Mouse (Mus musculus): ENCODE data around the gene Nfib. TPM values are rescaled to one million over a fixed set of nuclear protein-coding genes. Genes with fewer than 3 reads are reported as not detected.

The Nfib gene
- polyA plus RNA-seq, 1 experiment = 48.1 TPM

DNA sequence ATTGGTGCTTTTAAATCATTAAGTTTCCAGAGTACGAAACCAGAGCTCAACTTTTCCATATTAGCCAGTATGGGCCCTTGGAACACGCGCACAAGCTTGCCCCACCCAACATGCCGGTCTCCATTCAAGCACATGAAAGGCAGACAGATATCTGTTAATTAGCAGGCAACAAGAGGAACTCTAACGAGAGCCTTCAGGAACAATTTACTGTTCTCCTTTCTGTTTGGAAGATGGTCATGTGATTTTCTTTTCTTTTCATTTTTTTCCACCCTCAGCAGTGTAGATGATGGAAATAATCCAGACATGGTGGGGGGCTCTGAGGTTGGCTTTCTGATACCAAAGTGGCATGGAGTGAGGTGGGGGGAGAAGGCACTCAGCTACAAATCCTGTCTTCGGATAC is 361.3 kb downstream of the Nfib start:
- peaks cover 13% of the 10 kb centered on the region for H3K4me1 ChIP-seq (ENCODE audit: control insufficient read depth, insufficient read depth, low read length)
- DNase-seq = no peak
- TF ChIP-seq CTCF (IDR thresholded peaks at IDR 0.05; ENCODE audit: insufficient read depth, low read length) (no peak), POLR2A (IDR thresholded peaks at IDR 0.05; ENCODE audit: borderline replicate concordance, extremely low read depth, low read depth, low read length) (no peak)
- H3K4me3 ChIP-seq (replicated peaks; ENCODE audit: extremely low read depth, low read depth, low read length) = no peak overlapping the region
- WGBS = 50% methylated on average over 6 of the region's 6 CpGs

DNA sequence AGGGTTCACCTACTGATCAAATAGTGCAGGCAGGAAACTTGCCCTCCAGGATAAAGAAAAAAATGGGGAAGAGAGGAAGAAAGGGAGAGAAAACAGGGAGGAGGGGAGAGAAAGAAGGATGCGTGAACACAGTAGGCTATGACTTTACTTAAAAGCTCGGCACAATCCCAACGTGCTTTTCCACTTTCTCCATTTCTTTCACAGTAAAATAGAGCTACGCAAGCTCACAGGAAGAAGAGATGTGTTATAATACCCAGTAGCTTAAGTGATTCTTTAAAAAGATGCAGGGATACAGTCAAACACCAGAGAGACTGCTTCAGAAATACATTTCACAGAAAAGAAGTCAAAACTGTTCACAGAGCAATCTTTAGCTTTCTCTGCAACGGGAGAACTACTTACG is 366.6 kb downstream of the Nfib start:
- WGBS = 71% methylated on average over 6 of the region's 6 CpGs
- Histone ChIP-seq H3K4me1 (ENCODE audit: control insufficient read depth, insufficient read depth, low read length) (no peaks in the 10 kb centered on the region; the same call in 1 of the 2 replicates), H3K4me3 (replicated peaks; ENCODE audit: extremely low read depth, low read depth, low read length) (no peak overlapping the region)
- TF ChIP-seq CTCF (IDR thresholded peaks at IDR 0.05; ENCODE audit: insufficient read depth, low read length) (no peak), POLR2A (IDR thresholded peaks at IDR 0.05; ENCODE audit: borderline replicate concordance, extremely low read depth, low read depth, low read length) (no peak)
- no peak for DNase-seq

DNA sequence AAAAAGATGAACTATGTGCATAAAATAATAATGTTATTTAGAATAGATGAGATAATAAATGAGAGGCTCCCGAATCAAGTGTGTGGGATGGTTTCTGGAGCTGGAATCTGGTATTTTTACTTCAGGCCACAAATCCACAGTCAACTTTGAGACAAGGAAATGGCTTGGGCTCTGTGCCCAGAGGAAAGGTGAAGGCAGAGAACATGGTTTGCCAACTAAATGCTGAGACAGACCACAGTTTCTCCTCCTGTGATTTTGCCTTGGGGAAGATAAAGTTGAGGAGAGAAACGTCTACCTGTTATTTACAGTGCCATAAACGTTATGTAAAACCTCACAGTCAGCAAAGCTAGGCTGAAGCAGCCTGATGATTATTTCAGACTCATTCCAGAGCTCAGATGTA is 367.1 kb downstream of the Nfib start:
- Histone ChIP-seq H3K4me3 (replicated peaks; ENCODE audit: extremely low read depth, low read depth, low read length) (no peak overlapping the region), H3K4me1 (ENCODE audit: control insufficient read depth, insufficient read depth, low read length) (peaks cover under 1% of the 10 kb centered on the region)
- DNase-seq = no peak
- no peak for TF ChIP-seq CTCF (IDR thresholded peaks at IDR 0.05; ENCODE audit: insufficient read depth, low read length)
- whole genome bisulfite sequencing = 17% methylated on average over 3 of the region's 3 CpGs

DNA sequence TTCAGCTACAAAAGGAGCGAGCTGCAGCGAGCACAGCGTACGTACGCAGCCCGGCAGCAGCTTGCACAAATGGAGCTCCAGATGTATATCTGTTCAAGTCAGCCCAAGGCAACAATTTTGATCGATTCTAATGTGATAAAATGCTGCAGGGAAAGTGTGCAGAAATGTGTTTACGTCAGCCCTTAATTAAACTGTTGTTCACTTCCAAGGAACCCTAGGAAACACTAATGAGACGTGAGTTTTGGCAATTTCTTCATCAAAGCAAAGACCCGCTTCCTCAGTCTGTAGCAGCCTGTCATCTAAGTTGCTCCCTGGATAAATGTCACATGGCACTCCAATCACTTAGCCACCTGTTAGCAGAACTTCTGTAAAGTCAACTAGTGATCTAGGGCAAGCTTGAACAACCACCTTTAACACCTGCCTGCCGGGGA is 368.6 kb downstream of the Nfib start:
- DNase-seq = no peak
- TF ChIP-seq POLR2A (IDR thresholded peaks at IDR 0.05; ENCODE audit: borderline replicate concordance, extremely low read depth, low read depth, low read length) (no peak), CTCF (IDR thresholded peaks at IDR 0.05; ENCODE audit: insufficient read depth, low read length) (no peak)
- Histone ChIP-seq H3K4me3 (replicated peaks; ENCODE audit: extremely low read depth, low read depth, low read length) (no peak overlapping the region), H3K4me1 (ENCODE audit: control insufficient read depth, insufficient read depth, low read length) (peaks cover 3% of the 10 kb centered on the region)
- WGBS = 78% methylated on average over 11 of the region's 11 CpGs

DNA sequence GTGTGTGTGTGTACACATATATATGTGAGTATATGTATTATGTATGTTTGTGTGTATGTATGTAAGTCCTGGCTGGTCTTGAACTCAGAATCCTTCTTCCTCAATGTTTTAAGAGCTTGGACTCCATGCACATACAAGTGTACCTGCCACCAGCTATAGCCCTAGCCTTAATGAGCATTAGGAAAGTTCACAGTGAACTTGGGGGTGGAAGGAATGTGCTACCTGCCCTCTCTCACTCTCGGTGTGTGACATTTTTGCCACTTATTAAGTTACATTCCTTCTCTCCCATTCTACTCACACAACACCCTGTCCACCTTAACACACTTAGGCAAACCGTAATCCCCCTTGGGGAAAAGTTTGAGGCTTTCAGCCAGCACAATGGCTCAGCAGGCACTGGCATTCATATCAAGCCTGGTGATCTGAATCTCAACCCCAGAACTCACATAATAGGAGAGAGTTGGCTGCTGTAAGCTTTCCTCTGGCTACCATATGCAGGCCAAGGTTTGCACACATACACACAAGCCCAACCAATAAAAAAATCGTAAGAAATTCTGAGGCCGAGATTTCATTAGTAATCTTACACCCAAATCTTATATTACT is 370.2 kb downstream of the Nfib start:
- peaks cover 8% of the 10 kb centered on the region for H3K4me1 ChIP-seq (ENCODE audit: control insufficient read depth, insufficient read depth, low read length)
- no peak for DNase-seq
- no peak for TF ChIP-seq CTCF (IDR thresholded peaks at IDR 0.05; ENCODE audit: insufficient read depth, low read length)
- no peak for TF ChIP-seq POLR2A (IDR thresholded peaks at IDR 0.05; ENCODE audit: borderline replicate concordance, extremely low read depth, low read depth, low read length)
- WGBS = 88% methylated on average over 4 of the region's 4 CpGs
- no peak overlapping the region for H3K4me3 ChIP-seq (replicated peaks; ENCODE audit: extremely low read depth, low read depth, low read length)

DNA sequence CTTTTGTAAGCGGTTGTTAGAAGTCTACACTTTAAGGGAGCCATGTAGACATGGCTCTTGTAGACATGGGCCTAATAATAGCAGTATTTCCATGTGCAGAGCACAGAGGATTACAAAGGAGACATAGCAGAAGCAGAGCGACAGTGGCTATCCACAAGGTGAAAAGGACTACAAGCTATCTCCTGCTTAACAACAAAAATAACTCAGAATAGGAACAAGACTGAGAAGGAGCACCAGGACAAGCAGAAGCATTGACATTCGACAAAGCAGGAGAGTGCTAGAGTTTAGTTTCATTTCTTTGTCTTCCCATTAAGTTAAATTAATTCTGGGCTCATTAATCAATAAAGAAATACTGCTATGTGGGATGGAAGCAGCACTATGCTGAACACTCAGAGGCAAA is 372.1 kb downstream of the Nfib start:
- WGBS = 76% methylated on average over 3 of the region's 3 CpGs
- DNase-seq = no peak
- TF ChIP-seq CTCF (IDR thresholded peaks at IDR 0.05; ENCODE audit: insufficient read depth, low read length) (no peak), POLR2A (IDR thresholded peaks at IDR 0.05; ENCODE audit: borderline replicate concordance, extremely low read depth, low read depth, low read length) (no peak)
- Histone ChIP-seq H3K4me3 (replicated peaks; ENCODE audit: extremely low read depth, low read depth, low read length) (no peak overlapping the region), H3K4me1 (ENCODE audit: control insufficient read depth, insufficient read depth, low read length) (peaks cover 12% of the 10 kb centered on the region)

DNA sequence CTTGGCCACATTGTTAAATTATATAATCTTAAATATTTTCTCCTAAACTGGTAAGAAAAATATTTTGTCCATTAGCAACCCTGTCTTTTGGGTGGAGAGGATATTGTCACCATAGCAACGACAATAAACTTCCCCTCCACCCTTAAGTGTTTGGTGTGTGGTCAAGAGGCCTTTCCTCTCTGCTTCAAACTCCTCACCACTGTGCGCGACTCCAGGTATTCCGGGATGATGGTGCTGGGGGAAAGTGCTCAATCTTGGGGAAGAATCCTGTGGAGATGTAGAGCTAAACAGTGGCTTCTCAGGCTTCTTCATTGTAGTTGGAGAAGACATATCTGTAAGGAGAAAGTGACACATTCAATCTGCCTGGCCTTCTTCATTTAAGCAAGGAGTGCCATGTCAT is 375.5 kb downstream of the Nfib start:
- DNase-seq = no peak
- Histone ChIP-seq H3K4me1 (ENCODE audit: control insufficient read depth, insufficient read depth, low read length) (peaks cover 12% of the 10 kb centered on the region), H3K4me3 (replicated peaks; ENCODE audit: extremely low read depth, low read depth, low read length) (no peak overlapping the region)
- WGBS = 19% methylated on average over 4 of the region's 4 CpGs
- TF ChIP-seq POLR2A (IDR thresholded peaks at IDR 0.05; ENCODE audit: borderline replicate concordance, extremely low read depth, low read depth, low read length) = no peak
- no peak for TF ChIP-seq CTCF (IDR thresholded peaks at IDR 0.05; ENCODE audit: insufficient read depth, low read length)

DNA sequence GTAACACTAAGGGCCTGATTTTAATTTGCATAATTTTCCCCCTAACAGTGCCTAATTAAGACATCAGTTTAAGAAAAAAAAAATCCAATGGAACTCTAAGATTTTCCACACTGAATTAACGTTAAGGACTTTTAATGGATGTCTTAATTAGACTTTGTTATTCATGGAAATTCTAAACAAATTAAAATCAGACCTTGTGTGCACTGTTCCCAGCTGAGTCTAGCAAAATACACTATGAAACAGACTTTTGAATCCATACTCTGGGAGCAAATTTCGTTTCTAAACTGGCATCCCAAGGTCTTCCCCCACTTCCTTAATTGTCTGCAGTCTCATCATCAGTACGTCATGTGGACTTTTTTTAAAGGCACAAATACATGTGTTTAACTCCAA is 379.4 kb downstream of the Nfib start:
- TF ChIP-seq CTCF (IDR thresholded peaks at IDR 0.05; ENCODE audit: insufficient read depth, low read length) = no peak
- no peak for TF ChIP-seq POLR2A (IDR thresholded peaks at IDR 0.05; ENCODE audit: borderline replicate concordance, extremely low read depth, low read depth, low read length)
- DNase-seq = no peak
- 71% methylated on average over 3 of the region's 3 CpGs for WGBS
- Histone ChIP-seq H3K4me3 (replicated peaks; ENCODE audit: extremely low read depth, low read depth, low read length) (no peak overlapping the region), H3K4me1 (ENCODE audit: control insufficient read depth, insufficient read depth, low read length) (peaks cover 9% of the 10 kb centered on the region)

DNA sequence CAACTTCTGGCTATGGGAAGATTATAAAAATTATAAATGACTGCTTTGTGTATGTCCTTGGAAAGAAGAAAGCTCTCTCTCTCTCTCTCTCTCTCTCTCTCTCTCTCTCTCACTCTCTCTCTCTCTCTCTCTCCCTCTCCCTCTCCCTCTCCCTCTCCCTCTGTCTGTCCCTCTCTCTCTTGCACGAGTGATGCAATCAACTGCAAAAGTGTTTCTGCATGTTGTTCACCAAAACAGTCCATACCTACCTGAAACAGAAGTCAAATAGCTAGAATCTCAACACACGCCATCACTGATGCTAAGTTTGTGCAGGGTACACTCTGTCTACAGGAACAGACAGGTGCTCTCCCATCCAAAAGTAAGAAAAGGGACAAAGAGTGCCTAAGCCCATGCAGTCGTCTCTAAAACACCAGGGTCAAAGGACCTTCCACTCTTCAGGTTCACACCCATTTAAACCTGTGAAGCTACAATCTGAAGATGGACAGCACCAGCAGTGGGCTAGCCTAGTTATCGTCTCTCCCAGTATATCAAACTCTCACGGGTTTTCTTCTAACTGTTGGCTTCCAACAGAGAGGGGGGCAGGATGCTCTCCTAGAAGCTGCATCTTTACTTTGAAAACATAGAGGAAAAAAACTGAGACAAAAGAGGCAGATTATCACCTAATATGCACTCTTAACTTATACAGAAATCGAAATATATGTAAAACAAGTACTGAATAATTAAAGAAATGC is 380.0 kb downstream of the Nfib start:
- WGBS = 75% methylated on average over 6 of the region's 6 CpGs
- H3K4me1 ChIP-seq (ENCODE audit: control insufficient read depth, insufficient read depth, low read length) = peaks cover 6% of the 10 kb centered on the region
- TF ChIP-seq POLR2A (IDR thresholded peaks at IDR 0.05; ENCODE audit: borderline replicate concordance, extremely low read depth, low read depth, low read length) (no peak), CTCF (IDR thresholded peaks at IDR 0.05; ENCODE audit: insufficient read depth, low read length) (no peak)

DNA sequence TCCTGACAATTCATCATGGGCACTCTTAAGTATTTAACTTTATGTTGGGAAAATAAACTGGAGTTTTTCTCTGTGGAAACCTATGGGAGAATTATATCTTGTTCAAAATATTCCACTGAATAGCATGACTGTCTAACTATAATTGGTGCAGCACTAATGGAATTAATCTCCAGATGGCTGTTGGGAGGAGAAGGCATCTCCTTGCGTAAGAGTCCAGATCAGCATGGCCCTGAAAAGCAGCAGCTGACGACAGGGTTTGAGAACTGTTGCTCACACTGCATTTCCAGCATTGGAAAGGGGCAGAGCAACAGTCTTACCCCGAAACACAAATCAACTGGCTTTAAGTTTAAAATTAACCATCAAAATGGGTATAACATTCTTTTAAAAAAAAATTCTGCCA is 380.6 kb downstream of the Nfib start:
- DNase-seq = no peak
- WGBS = 86% methylated on average over 3 of the region's 3 CpGs
- Histone ChIP-seq H3K4me3 (replicated peaks; ENCODE audit: extremely low read depth, low read depth, low read length) (no peak overlapping the region), H3K4me1 (ENCODE audit: control insufficient read depth, insufficient read depth, low read length) (0 out of 2 replicates have a peak, but pooled peaks cover under 1% of the 10 kb centered on the region)
- no peak for TF ChIP-seq POLR2A (IDR thresholded peaks at IDR 0.05; ENCODE audit: borderline replicate concordance, extremely low read depth, low read depth, low read length)
- TF ChIP-seq CTCF (IDR thresholded peaks at IDR 0.05; ENCODE audit: insufficient read depth, low read length) = no peak

More for the DNA sequence above, 380.0 kb downstream of the Nfib start:
- no peak overlapping the region for H3K4me3 ChIP-seq (replicated peaks; ENCODE audit: extremely low read depth, low read depth, low read length)
- DNase-seq = no peak

Data from lung, adult 2 months (tissue).